Mouse (Mus musculus) ovary, adult 2 months (tissue): ENCODE measurements around the gene Olfr126. TPM values are rescaled to one million over a fixed set of nuclear protein-coding genes. Genes with fewer than 3 reads are reported as not detected.

Source experiments
- polyA plus RNA-seq: library from polyadenylated mRNA; depleted of rRNA; stranded (reverse); fragments of >200 nt; gene quantifications from 2 replicates; pipeline ENCODE4 v1.2.3, GENCODE M21; 2012; rRNA removed

Gene Olfr126
- polyA plus RNA-seq, result not detected in 2 replicates

DNA sequence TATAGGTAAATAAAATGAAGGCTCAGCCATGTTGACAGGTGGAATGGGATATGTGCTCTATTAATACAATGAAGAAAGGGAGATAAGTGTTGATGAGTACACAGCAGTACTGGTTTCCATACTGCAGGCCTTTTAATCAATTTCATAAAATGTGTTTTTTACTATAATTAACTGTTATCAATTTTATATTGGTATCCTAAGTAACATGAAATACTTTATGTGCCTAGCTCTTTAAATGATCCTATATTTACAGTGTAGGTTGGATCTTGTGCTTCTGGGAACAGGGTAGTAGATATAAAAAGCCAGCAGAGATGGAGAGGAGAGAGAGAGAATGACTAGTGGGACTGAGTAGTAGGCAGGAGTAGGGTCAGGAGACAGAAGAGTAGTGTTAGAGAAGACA lies at the start of gene Olfr126:
Gene Olfr126 (plus strand): TSS at position 301 of the 400 bp plus-strand sequence.

DNA sequence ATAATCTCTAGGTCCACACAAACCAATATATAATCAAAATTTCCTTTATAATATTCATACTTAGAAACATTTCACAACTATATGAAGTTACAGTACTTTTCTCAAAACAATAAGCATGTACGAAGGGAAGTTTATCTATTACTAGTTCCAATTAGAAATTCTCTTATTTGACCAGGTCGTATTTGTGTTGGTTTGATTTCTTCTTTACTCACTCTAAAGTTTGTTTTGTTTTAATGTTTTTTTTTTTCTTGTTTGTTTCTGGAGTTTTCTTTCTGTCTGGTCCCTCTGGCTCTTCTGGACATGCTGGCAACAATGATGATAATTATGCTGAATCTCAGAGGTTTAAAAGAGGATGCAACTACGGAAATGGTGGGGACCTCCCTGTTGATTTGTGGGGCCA lies 47.7 kb upstream of the Olfr126 start, which contains the start of gene Olfr124:
Gene Olfr124 (plus strand): TSS at position 301 of the 400 bp plus-strand sequence.

DNA sequence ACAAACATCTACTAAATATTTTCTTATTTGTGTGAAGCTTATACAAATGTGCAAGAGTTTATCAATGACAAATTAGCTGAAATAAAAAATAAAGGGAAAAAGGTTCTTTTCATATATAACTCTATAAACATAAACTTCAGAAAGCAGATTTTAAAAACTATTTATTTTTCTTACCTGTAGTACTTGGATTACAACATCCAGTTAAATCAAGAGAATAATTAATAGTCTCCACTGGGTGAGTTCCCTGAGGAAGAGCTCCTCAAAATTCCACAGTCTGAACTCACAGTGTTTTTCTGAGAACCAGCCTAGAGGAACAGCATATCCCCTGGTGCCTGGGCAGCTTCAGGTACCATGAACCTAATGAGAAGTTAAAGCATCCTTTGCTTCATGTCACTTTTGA lies 14.6 kb upstream of the Olfr126 start, which contains the start of gene Olfr125:
Gene Olfr125 (plus strand): TSS at position 301 of the 400 bp plus-strand sequence.

DNA sequence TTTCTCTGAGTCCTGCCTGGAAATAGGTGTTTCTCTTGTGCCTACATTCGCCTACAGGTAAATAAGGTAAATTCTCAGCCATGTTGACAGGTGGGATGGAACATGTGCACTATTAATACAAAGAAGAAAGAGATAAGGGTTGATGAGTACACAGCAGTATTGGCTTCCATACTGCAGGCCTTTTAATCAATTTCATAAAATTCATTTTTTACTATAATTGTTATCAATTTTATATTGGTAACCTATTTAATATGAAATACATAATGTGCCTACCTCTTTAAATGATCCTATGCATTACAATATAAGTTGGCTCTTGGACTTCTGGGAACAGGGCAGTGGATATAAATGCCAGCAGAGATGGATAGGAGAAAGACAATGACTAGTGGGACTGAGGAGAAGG lies 52.9 kb downstream of the Olfr126 start, which contains the start of gene Olfr127:
Gene Olfr127 (plus strand): TSS at position 301 of the 400 bp plus-strand sequence.

Other genes starting within 250 kb of the Olfr126 start
- not detected in 2 replicates for gene Olfr115, start 220.4 kb upstream of the Olfr126 start, polyA plus RNA-seq
- gene Olfr116, start 220.3 kb upstream of the Olfr126 start, polyA plus RNA-seq, result not detected in 2 replicates
- not detected in 2 replicates for gene Olfr117, start 183.7 kb upstream of the Olfr126 start, polyA plus RNA-seq
- not detected in 2 replicates for gene Olfr118, start 180.5 kb upstream of the Olfr126 start, polyA plus RNA-seq
- gene Olfr119, start 150.9 kb upstream of the Olfr126 start, polyA plus RNA-seq, result not detected in 2 replicates
- gene Olfr120, start 125.7 kb upstream of the Olfr126 start, polyA plus RNA-seq, result not detected in 2 replicates
- not detected in 2 replicates for gene Olfr121, start 98.6 kb upstream of the Olfr126 start, polyA plus RNA-seq
- not detected in 2 replicates for gene Olfr122, start 78.9 kb upstream of the Olfr126 start, polyA plus RNA-seq
- gene Olfr123, start 54.0 kb upstream of the Olfr126 start, polyA plus RNA-seq, result not detected in 2 replicates
- not detected in 2 replicates for gene Olfr124, start 47.6 kb upstream of the Olfr126 start, polyA plus RNA-seq
- gene Olfr125, start 14.5 kb upstream of the Olfr126 start, polyA plus RNA-seq, result not detected in 2 replicates
- not detected in 2 replicates for gene Olfr127, start 53.0 kb downstream of the Olfr126 start, polyA plus RNA-seq
- gene Olfr128, start 73.1 kb downstream of the Olfr126 start, polyA plus RNA-seq, result not detected in 2 replicates
- not detected in 2 replicates for gene Olfr761, start 105.6 kb downstream of the Olfr126 start, polyA plus RNA-seq
- gene Olfr129, start 212.6 kb downstream of the Olfr126 start, polyA plus RNA-seq, result not detected in 2 replicates
- gene Olfr130, start 216.4 kb downstream of the Olfr126 start, polyA plus RNA-seq, result not detected in 2 replicates
- not detected in 2 replicates for gene Olfr131, start 241.2 kb downstream of the Olfr126 start, polyA plus RNA-seq